Mouse (Mus musculus): ENCODE results near the gene Tbc1d5. TPM values are rescaled to one million over a fixed set of nuclear protein-coding genes. Genes with fewer than 3 reads are reported as not detected.

Gene Tbc1d5
- polyA plus RNA-seq, 1 experiment from 2014 or later: 11.0 TPM

DNA sequence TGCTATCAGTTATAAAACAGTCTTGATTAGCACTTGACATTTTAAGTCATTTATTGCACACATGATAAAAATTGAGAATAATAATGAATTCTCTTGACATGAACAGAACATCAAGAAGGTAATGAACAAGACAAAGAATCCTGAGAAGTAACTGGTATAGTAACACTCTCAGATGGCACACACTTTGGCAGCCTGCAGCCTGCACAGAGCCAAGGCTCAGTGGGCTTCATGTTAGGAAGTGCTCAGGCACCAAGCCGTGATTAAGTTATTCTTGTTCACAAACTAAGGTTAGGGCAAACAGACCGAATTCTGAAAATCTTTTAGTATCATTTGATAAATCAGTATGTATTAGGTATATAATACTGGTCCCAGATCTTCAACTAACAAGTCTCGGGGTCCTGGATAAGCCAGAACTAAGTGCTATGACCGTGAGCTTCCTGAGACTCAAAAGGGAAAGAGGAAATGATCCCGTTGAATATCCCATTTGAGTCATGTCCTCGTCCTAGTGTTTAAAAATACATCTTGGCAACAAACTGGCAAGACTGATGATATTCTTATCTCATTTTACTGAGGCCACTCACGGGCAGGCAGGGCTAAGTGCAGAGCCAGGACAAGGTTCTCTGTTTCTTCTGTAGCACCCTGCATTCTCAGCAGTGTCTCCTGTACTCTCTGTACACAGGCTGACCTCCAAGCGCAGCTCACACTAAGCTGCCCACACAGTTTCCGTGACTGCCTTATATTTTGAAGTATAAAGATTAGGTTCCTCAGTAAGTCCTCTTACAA lies 425.6 kb downstream of the Tbc1d5 start:
- Histone ChIP-seq H3K4me3 (no peak overlapping the region), H3K27me3 (ENCODE audit: poor library complexity, severe bottlenecking) (no peaks in the 10 kb centered on the region), H3K36me3 (replicated peaks) (no peaks in the 10 kb centered on the region; the same call in 1 of the 2 replicates), H3K27ac (no peak overlapping the region), H3K4me1 (0 out of 2 replicates have a peak, but pooled peaks cover 3% of the 10 kb centered on the region), H3K9me3 (no peaks in the 10 kb centered on the region)
- 88% methylated on average over 9 of the region's 9 CpGs for WGBS
- no peak for DNase-seq (ENCODE audit: extremely low spot score, low spot score)

DNA sequence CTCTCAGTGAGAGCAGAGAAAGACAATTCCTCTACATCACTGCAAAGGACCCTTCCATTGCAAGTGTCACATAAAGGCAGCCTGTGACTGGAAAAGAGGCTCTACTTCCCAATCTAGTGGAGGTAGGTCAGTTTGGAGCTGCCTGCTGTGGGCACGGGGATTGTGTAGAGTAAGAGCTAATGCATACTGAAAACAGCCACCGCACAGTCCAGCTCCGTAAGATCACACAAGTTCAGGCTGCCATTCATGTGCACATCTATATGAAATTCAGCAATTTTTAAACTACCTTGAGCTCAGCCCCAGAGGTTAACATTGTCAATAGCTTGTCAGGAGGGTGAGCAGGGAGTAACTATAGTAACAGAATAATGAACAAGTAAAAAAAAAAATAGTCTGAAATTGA lies 426.4 kb downstream of the Tbc1d5 start:
- Histone ChIP-seq H3K27me3 (ENCODE audit: poor library complexity, severe bottlenecking) (no peaks in the 10 kb centered on the region), H3K27ac (no peak overlapping the region), H3K36me3 (replicated peaks) (no peaks in the 10 kb centered on the region; the same call in 1 of the 2 replicates), H3K9me3 (no peaks in the 10 kb centered on the region), H3K4me1 (0 out of 2 replicates have a peak, but pooled peaks cover 3% of the 10 kb centered on the region), H3K4me3 (no peak overlapping the region)
- no peak for DNase-seq (ENCODE audit: extremely low spot score, low spot score)
- WGBS: 94% methylated on average over 3 of the region's 3 CpGs

DNA sequence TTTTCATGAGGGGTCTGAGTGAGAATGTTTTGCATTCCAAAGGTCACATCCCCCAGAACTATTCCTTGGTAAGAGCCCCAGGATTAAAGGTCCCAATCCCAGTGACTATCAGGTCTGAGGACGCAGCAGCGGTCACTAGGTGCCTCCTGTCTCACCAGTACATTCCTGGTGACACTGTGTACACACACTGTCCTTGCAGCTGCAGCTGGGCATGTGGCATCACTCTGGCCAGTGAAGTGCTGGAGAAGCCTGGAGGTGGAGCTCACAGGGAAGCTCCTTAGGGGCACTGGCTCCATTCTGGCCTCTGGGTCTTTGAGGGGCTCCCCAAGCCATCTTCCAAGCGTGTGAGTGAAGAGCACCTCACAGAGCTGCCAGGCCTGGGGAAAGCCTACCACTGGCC lies 427.2 kb downstream of the Tbc1d5 start:
- no peaks in the 10 kb centered on the region; the same call in 1 of the 2 replicates for H3K36me3 ChIP-seq (replicated peaks)
- no peak overlapping the region for H3K27ac ChIP-seq
- 0 out of 2 replicates have a peak, but pooled peaks cover 3% of the 10 kb centered on the region for H3K4me1 ChIP-seq
- no peaks in the 10 kb centered on the region for H3K9me3 ChIP-seq
- H3K4me3 ChIP-seq: no peak overlapping the region
- DNase-seq (ENCODE audit: extremely low spot score, low spot score): no peak
- no peaks in the 10 kb centered on the region for H3K27me3 ChIP-seq (ENCODE audit: poor library complexity, severe bottlenecking)
- WGBS: 87% methylated on average over 3 of the region's 3 CpGs

DNA sequence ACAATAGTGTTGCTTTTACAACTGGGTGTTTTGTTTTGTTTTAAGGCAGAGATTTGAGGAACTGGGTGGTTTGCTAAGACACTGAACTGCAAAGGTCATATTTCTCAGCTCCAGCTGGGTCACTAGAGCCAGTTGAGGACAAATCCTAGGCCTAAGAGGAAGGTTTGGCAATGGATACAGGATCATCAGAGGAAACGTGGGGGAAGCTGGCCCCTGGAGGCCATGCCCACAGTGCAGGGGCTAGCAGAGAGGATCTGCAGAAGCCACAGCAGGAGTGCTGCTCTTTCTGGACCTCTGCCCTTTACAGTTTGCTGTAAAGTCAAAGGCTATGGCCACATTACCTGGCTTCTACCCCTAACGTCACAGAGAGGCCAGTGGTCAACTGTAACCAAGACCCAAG lies 428.3 kb downstream of the Tbc1d5 start:
- no peaks in the 10 kb centered on the region for H3K27me3 ChIP-seq (ENCODE audit: poor library complexity, severe bottlenecking)
- H3K4me3 ChIP-seq: no peak overlapping the region
- no peaks in the 10 kb centered on the region for H3K9me3 ChIP-seq
- 0 out of 2 replicates have a peak, but pooled peaks cover 3% of the 10 kb centered on the region for H3K4me1 ChIP-seq
- no peaks in the 10 kb centered on the region for H3K36me3 ChIP-seq (replicated peaks)
- no peak overlapping the region for H3K27ac ChIP-seq
- DNase-seq (ENCODE audit: extremely low spot score, low spot score): no peak
- 47% methylated on average over 2 of the region's 2 CpGs for WGBS

DNA sequence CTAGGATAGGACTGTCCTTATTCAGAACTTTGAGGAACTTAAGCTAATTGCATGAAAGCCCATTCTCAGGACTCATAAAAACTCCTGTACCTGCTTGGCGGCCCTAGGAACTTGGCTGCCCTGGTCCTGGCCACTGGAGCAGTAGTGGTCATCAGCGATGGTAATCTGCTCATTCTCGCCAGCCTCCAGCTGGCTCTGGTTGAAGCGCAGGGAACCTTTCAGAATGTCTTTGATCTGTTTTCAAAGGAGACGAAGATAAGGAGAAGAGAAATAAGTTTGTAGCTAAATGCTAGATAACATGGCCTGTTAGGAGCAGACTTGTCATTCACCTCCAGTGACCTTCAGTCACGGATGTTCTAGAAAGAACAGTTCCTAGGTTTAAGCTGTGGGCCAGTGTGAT lies 437.8 kb downstream of the Tbc1d5 start:
- Histone ChIP-seq H3K27ac (no peak overlapping the region), H3K36me3 (replicated peaks) (no peaks in the 10 kb centered on the region), H3K9me3 (no peaks in the 10 kb centered on the region), H3K27me3 (ENCODE audit: poor library complexity, severe bottlenecking) (no peaks in the 10 kb centered on the region), H3K4me3 (no peak overlapping the region), H3K4me1 (no peaks in the 10 kb centered on the region)
- no peak for DNase-seq (ENCODE audit: extremely low spot score, low spot score)
- 86% methylated on average over 6 of the region's 6 CpGs for WGBS

DNA sequence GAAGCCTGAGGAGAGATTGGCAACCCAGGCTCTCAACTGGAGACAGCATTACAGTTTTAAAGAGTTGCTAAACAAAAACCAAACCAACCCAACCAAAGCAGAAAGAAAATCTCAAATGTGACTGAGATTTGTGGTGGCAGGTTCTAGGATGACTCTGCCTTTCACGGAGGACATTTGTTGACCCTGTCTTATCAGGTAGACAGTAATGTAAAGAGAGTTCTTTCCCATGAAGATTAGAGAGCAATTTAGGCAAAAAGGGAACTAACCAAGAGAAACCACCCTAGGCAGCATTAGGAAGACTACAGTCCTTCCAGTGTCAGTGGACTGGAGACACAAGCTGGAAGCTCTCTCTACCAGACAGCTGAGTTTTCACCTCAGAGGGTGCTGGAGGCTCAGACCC lies 438.3 kb downstream of the Tbc1d5 start:
- no peak for DNase-seq (ENCODE audit: extremely low spot score, low spot score)
- H3K4me3 ChIP-seq: no peak overlapping the region
- H3K27ac ChIP-seq: no peak overlapping the region
- 92% methylated on average over 1 of the region's 1 CpGs for WGBS
- H3K9me3 ChIP-seq: no peaks in the 10 kb centered on the region
- no peaks in the 10 kb centered on the region for H3K36me3 ChIP-seq (replicated peaks)
- H3K4me1 ChIP-seq: peaks cover 4% of the 10 kb centered on the region
- no peaks in the 10 kb centered on the region for H3K27me3 ChIP-seq (ENCODE audit: poor library complexity, severe bottlenecking)

DNA sequence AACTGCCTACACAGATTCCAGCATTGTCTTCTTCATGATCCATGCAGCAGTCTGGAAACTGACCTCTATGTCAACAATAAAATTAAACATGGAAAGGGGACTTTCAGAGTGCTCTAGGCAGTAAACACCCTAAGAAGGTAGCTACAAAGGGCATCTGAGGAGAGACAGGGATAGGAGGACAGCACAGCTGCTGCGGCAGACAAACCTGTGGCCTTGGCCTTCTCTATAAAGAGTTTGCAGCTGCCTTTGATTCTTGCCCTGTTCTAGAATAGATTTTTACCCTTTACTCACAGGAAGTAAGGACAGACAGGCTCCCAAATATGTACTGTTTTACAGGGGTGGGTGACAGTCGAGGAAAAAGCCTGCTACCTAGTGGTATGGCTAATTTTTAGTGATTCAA lies 440.7 kb downstream of the Tbc1d5 start:
- no peak overlapping the region for H3K27ac ChIP-seq
- H3K4me3 ChIP-seq: no peak overlapping the region
- no peaks in the 10 kb centered on the region for H3K36me3 ChIP-seq (replicated peaks)
- H3K27me3 ChIP-seq (ENCODE audit: poor library complexity, severe bottlenecking): no peaks in the 10 kb centered on the region
- peaks cover 6% of the 10 kb centered on the region for H3K4me1 ChIP-seq
- WGBS: 92% methylated on average over 2 of the region's 2 CpGs
- H3K9me3 ChIP-seq: no peaks in the 10 kb centered on the region
- DNase-seq (ENCODE audit: extremely low spot score, low spot score): no peak

DNA sequence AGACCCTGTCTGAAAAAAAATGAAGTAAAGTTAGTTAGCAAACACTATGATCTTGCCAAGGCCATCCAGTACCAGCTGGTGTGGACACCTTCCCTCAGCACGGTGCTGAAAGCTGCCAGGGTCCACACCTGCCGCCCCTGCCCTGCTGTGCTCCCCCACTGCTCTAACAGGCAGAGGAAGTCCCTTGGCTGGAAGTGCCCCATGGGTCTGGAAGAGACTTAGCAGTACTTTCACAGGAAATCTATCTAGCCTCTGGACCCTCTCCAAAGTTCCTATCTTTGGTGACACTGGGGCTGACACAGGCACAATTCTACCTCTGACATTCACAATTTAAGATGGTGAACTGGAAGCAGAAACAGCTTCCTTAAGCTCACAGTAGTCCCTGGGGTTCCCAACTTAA lies 442.1 kb downstream of the Tbc1d5 start:
- Histone ChIP-seq H3K27ac (no peak overlapping the region), H3K4me3 (no peak overlapping the region), H3K36me3 (replicated peaks) (no peaks in the 10 kb centered on the region), H3K27me3 (ENCODE audit: poor library complexity, severe bottlenecking) (no peaks in the 10 kb centered on the region), H3K9me3 (no peaks in the 10 kb centered on the region), H3K4me1 (peaks cover 6% of the 10 kb centered on the region)
- WGBS: 76% methylated on average over 2 of the region's 2 CpGs
- DNase-seq (ENCODE audit: extremely low spot score, low spot score): no peak

DNA sequence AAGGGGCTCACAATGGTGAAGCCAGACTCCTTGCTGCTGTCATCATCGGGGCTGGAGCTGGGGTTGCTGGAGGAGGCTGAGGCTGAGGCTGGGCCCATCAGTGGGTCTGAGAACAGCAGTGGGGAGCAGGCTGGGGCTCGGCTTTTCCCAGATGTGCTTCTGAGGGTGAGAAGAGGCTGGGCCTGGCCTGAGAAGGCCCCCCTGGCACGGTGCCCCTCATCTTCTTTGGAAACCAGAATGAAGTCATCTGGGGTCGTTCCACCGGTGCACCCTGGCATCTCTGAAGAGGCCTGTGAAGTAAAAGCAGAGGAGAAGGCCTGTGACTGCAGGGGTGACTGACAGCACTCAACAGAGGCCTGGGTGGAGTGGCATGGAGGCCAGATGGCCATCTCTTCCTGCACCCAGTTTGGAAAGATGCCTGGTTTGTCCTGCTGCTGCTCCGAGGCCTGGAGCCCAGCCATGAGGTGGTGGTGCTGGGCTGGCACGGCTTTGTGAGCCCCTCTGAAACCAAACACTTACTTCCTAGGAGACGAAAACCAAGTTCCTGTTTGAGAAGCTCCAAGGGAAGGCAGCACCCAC lies 443.1 kb downstream of the Tbc1d5 start:
- Histone ChIP-seq H3K27ac (peak overlapping the region; percentile 51), H3K9me3 (no peaks in the 10 kb centered on the region), H3K36me3 (replicated peaks) (no peaks in the 10 kb centered on the region), H3K27me3 (ENCODE audit: poor library complexity, severe bottlenecking) (no peaks in the 10 kb centered on the region), H3K4me3 (no peak overlapping the region), H3K4me1 (peaks cover 6% of the 10 kb centered on the region)
- 86% methylated on average over 8 of the region's 8 CpGs for WGBS
- DNase-seq (ENCODE audit: extremely low spot score, low spot score): no peak

DNA sequence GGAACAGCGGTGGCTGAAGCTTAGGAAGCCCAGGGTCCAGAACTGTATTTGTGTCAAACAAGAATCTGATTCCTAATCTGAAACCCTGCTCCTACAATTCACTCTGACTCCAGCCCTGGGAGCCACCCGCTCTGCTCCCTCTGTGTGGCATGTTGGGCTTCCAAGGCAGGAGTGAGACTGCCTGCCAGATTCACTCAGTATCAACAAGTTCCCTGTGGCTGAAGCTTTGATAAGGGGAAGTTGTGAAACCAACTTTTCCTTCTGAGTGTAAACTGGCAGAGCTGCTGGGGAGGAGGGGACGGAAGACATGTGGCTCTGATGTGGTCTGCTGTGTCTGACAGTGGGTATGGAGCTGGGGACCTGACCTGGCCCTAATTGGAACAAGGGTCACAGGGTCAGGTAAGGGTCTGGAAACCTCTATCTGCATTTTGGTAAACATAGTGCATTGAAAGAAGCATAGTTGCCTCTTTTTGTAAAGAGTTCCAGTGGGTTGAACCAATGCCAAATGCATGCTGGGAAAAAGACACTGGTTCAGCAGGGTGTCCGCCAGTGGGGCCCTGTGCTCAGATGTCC lies 443.7 kb downstream of the Tbc1d5 start:
- no peaks in the 10 kb centered on the region for H3K27me3 ChIP-seq (ENCODE audit: poor library complexity, severe bottlenecking)
- H3K27ac ChIP-seq: peak overlapping the region; percentile 51
- H3K4me3 ChIP-seq: no peak overlapping the region
- no peak for DNase-seq (ENCODE audit: extremely low spot score, low spot score)
- no peaks in the 10 kb centered on the region for H3K9me3 ChIP-seq
- 85% methylated on average over 4 of the region's 4 CpGs for whole genome bisulfite sequencing
- no peaks in the 10 kb centered on the region for H3K36me3 ChIP-seq (replicated peaks)
- peaks cover 6% of the 10 kb centered on the region for H3K4me1 ChIP-seq

DNA sequence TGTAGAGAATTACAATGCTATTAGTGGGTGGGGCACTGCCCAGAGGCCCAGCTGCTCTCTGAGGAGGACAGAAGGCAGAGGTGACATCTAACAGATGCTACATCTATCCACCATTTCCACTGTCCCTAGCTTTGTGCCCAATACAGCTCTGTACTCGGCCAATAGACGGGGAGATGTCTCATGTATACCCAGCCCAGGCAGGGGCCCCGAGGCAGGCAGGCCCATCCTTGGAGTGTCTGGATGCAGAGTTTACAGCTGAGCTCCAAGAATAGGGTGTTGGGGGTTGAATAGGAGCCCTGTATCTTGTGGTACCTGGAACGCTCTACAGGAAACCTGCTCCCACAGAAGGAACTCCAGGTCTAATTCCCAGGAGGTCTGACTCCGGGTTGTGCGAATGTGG lies 444.4 kb downstream of the Tbc1d5 start:
- H3K27ac ChIP-seq: no peak overlapping the region
- no peaks in the 10 kb centered on the region for H3K9me3 ChIP-seq
- no peak for DNase-seq (ENCODE audit: extremely low spot score, low spot score)
- no peak overlapping the region for H3K4me3 ChIP-seq
- H3K36me3 ChIP-seq (replicated peaks): no peaks in the 10 kb centered on the region
- 92% methylated on average over 6 of the region's 6 CpGs for WGBS
- no peaks in the 10 kb centered on the region for H3K27me3 ChIP-seq (ENCODE audit: poor library complexity, severe bottlenecking)
- peaks cover 6% of the 10 kb centered on the region for H3K4me1 ChIP-seq

DNA sequence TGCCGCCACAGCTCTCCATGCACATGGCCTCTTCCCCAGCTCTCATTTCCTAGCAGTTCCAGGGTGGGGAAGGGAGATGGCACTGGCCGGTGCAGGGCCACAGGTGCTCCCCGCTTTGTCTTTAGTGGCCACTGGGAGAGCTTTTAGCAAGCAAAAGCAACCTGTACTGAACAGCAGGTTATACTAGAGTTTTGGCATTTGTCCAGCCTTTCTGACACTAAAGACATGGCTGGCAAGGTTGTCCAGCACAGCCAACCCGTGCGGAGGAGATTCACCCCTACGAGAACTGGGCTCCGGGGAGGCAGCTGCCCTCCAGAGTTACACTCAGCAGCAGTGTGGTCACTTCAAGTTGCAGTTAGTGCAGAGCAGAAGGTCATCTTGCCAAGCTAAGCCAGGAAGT lies 445.8 kb downstream of the Tbc1d5 start:
- H3K4me1 ChIP-seq: peaks cover 6% of the 10 kb centered on the region
- H3K36me3 ChIP-seq (replicated peaks): no peaks in the 10 kb centered on the region
- H3K4me3 ChIP-seq: no peak overlapping the region
- no peaks in the 10 kb centered on the region for H3K9me3 ChIP-seq
- WGBS: 94% methylated on average over 7 of the region's 7 CpGs
- no peak for DNase-seq (ENCODE audit: extremely low spot score, low spot score)
- H3K27me3 ChIP-seq (ENCODE audit: poor library complexity, severe bottlenecking): no peaks in the 10 kb centered on the region
- no peak overlapping the region for H3K27ac ChIP-seq

DNA sequence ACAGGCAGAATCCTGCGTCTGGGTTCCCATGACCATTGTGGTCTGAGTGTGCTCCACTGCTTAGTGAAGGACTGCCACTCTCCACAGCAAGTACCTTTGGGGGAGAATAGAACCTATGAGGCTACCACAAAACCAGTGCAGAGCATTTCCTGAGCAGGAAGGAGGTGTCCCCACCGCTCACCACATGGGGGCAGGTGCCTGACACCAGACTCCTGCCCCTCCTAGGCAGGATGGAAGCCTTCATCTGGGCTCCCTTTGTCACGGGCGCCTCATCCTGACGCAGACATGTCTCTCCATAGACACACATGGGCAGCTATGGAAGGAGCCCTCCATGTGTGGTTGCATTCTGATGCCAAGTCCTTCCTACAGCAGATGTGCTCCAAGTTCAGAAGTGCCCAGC lies 447.3 kb downstream of the Tbc1d5 start:
- Histone ChIP-seq H3K9me3 (no peaks in the 10 kb centered on the region), H3K4me3 (no peak overlapping the region), H3K27ac (no peak overlapping the region), H3K36me3 (replicated peaks) (no peaks in the 10 kb centered on the region), H3K4me1 (peaks cover 6% of the 10 kb centered on the region), H3K27me3 (ENCODE audit: poor library complexity, severe bottlenecking) (no peaks in the 10 kb centered on the region)
- 91% methylated on average over 5 of the region's 5 CpGs for WGBS
- no peak for DNase-seq (ENCODE audit: extremely low spot score, low spot score)

Data from forebrain, embryonic 10.5 days (tissue).